Mouse (Mus musculus): ENCODE data around the gene Fam193a.

DNA sequence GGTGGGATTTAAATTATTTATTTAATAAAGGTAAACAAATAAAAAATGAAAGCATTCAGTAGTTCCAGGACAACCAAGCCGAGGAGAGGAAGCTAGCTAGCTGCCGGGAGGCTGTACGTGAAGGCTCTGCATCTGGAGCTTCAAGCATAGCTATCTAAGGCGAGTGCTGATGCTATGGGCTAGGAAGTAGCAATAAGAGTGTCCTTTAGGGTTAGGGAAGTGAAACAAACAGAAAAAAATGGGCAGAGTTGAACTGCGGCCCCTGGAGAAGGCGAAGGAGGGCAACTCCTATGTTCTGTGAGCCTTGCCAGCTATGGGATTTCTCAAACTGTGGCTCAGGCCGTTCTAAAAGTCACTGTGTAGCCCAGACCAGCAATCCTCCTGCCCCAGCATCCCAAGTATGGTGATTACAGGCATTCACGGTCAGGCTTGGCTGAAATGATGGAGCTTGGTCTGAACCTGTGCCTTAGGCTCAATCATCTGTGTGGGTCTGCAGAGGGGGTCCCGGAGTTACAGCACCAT is 149.7 kb downstream of the Fam193a start:
- no peak for TF ChIP-seq POLR2A (IDR thresholded peaks at IDR 0.05; ENCODE audit: borderline replicate concordance, control insufficient read depth, low read depth, low read length)
- TF ChIP-seq CTCF (IDR thresholded peaks at IDR 0.05; ENCODE audit: control insufficient read depth, insufficient read depth, low read length) = no peak

All from bone marrow, adult 2 months (tissue).